Mouse (Mus musculus) megakaryocyte, embryonic 14.5 days (primary cell): ENCODE measurements at regions not wholly inside any gene's neighbourhood (a gene's known extent, or its start where the extent isn't known, plus 50 kb on each side); places are given as distances from the start of the nearest gene placed in this dataset.

ENCODE experiments used
- FLI1 ChIP-seq: IDR thresholded peaks from 2 replicates; pipeline ENCODE4 v1.6.1; 2012; ENCODE audit warnings: low read length, inconsistent platforms, mixed read lengths
- GATA1 ChIP-seq: IDR thresholded peaks from 3 replicates; pipeline ENCODE4 v1.6.1; 2012; ENCODE audit warnings: mixed read lengths, low read length, inconsistent platforms, borderline replicate concordance

DNA sequence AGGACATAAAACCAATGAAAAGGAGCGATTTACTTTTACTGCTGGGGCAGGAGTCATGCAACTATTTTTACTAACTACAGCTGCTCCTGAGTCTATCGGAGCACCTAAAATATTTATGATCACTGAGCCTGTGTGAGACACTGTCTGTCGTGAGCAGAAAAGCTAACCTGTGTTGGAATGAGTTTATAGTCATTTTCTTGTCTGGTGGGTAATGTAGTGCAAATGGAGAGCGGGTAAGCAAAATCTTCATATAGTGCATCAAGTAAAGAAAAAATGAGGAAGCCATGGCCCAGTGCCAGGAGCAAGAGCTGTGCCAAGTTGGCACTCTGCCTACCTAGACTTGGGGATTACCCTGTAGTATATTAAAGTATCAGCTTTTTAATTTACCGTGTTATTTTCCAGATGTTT, 1363.1 kb upstream of the Got2 start:
- TF ChIP-seq GATA1 (no peak), FLI1 (no peak)
